Mouse (Mus musculus) liver (tissue): ENCODE measurements at regions not wholly inside any gene's neighbourhood (a gene's known extent, or its start where the extent isn't known, plus 50 kb on each side); places are given as distances from the start of the nearest gene placed in this dataset.
A peak's percentile ranks its signal among the peaks of the same experiment; 100 is the strongest.

Source experiments
- DNase-seq: peaks from one replicate; pipeline ENCODE4 v3.0.0-alpha.2; 2020; ENCODE audit warnings: mixed read lengths

- DNase-seq, result no peak
These were observed 151.3 kb upstream of the Plxna4 start for GRCm38 (mm10) chr6:32739162-32739745.

GRCm38 (mm10) chr6:32728706-32729105, 140.7 kb upstream of the Plxna4 start:
- no peak for DNase-seq

- no peak for DNase-seq
These were observed 138.6 kb upstream of the Plxna4 start for GRCm38 (mm10) chr6:32726571-32726970.

GRCm38 (mm10) chr6:32717860-32718259, 129.9 kb upstream of the Plxna4 start:
- DNase-seq, result peak; percentile 6

GRCm38 (mm10) chr6:32715137-32715536, 127.1 kb upstream of the Plxna4 start:
- DNase-seq, result no peak

- DNase-seq, result peak; percentile 36
These were observed 122.2 kb upstream of the Plxna4 start for GRCm38 (mm10) chr6:32710208-32710607.

GRCm38 (mm10) chr6:32709566-32709965, 121.6 kb upstream of the Plxna4 start:
- DNase-seq, result no peak

GRCm38 (mm10) chr6:32707417-32707816, 119.4 kb upstream of the Plxna4 start:
- DNase-seq, result no peak

GRCm38 (mm10) chr6:32706376-32706775, 118.4 kb upstream of the Plxna4 start:
- no peak for DNase-seq

- DNase-seq, result no peak
These were observed 115.5 kb upstream of the Plxna4 start for GRCm38 (mm10) chr6:32703466-32703865.

- no peak for DNase-seq
These were observed 114.3 kb upstream of the Plxna4 start for GRCm38 (mm10) chr6:32702245-32702791.

- DNase-seq, result no peak
These were observed 111.8 kb upstream of the Plxna4 start for GRCm38 (mm10) chr6:32699811-32700210.

GRCm38 (mm10) chr6:32697771-32698270, 109.8 kb upstream of the Plxna4 start:
- DNase-seq, result no peak

GRCm38 (mm10) chr6:32696037-32696436, 108.0 kb upstream of the Plxna4 start:
- DNase-seq, result no peak

GRCm38 (mm10) chr6:32672552-32672951, 84.6 kb upstream of the Plxna4 start:
- no peak for DNase-seq

GRCm38 (mm10) chr6:32659743-32660142, 71.8 kb upstream of the Plxna4 start:
- DNase-seq, result no peak

- DNase-seq, result no peak
These were observed 69.4 kb upstream of the Plxna4 start for GRCm38 (mm10) chr6:32657378-32657777.

GRCm38 (mm10) chr6:32654188-32654587, 66.2 kb upstream of the Plxna4 start:
- DNase-seq, result no peak

- DNase-seq, result no peak
These were observed 56.0 kb upstream of the Plxna4 start for GRCm38 (mm10) chr6:32644016-32644415.

- no peak for DNase-seq
These were observed 50.9 kb upstream of the Plxna4 start for GRCm38 (mm10) chr6:32638843-32639242.
